Mouse (Mus musculus): ENCODE measurements around the gene Olfr39. TPM values are rescaled to one million over a fixed set of nuclear protein-coding genes. Genes with fewer than 3 reads are reported as not detected.
"Not testable (repeated sequence)": the region's sequence is repeated elsewhere in the genome, so short reads cannot be mapped to it uniquely, and the experiment has no call there.

Gene Olfr39
- total RNA-seq (2014; fragmentation: Nextera tagmentation) (not detected in 2 replicates), total RNA-seq (2017) (not detected in 2 replicates)

DNA sequence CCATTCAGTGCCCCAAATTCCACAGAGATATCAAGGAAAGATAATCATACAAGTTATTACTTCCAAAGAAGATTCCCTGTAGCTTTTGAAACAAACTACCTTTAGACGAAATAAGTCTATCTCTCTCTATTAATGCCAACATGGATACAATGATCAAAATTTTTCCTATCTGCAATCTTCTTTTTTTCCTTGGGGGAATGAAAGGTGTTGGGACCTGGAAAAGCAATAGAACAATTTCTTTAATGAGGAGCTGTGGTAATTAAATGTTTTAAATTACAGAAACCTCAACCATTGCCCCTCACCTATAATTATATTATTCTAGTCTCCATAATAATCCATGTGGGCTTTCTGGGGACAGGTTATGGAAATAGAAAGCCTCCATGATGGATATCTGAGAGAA, at the start of gene Olfr39:
Gene Olfr39 (plus strand): TSS at position 301 of the 400 bp plus-strand sequence.
- ATAC-seq (replicated peaks; ENCODE audit: low FRiP score, low TSS enrichment, poor library complexity, severe bottlenecking) = no peak

DNA sequence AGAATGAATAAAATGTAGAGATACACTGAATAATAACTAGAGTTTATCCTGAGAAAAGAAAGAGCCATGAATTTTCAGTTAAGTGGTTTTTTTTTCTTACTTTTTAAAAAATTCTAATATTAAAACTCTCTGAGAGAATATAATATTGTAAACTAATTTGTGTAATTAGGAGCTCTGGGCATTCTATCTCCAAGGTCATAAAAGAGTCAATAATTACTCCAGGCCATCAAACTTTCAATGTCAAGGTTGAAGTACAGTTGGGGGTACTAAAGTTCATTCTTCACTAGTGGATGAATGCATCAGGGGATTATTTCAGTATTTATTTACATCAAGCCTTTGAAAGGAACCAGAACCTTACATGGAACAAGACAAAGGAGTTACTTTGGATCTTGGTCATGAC, 45.3 kb upstream of the Olfr39 start, which contains the start of gene Olfr872:
Gene Olfr872 (plus strand): TSS at position 301 of the 400 bp plus-strand sequence.
- ATAC-seq (replicated peaks; ENCODE audit: low FRiP score, low TSS enrichment, poor library complexity, severe bottlenecking) = no peak

DNA sequence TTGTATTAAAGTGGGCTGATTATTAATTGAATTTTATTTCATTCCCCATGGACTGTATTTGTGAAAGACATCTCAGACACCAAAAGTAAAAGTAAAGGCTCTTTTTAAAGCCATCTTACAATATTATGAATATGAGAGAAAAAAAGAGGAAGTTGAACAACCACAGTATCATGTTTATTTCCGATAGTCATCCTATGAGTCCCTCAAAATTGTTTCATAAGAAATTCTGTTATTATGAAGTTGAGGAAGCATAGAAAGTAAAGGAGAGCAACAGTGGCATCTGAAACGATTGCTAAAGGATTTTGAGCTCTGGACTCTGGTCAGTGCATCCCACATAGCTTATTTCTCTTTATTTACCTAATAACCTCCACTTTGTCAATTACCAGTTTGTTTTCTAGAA, 44.8 kb upstream of the Olfr39 start:
- no peak for ATAC-seq (replicated peaks; ENCODE audit: low FRiP score, low TSS enrichment, poor library complexity, severe bottlenecking)

DNA sequence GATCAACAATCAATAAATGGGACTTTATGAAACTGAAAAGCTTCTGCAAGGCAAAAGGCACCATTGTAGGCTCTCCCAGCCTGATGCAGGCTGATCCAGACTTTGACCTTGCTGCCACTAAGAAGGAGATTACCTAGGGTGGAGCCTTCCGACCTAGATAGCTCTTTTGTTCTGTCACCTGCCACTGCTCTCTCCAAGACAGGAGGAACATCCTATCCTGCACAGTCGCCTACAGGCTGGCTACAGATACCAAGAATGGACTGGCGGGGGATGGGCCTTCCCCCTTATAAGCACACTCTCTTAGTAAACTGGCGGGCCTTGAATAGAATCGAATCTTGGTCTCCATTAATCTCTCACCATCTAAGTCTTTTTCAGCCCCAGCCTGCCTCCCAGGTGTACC, 13.4 kb downstream of the Olfr39 start:
- not testable (repeated sequence) for ATAC-seq (replicated peaks; ENCODE audit: low FRiP score, low TSS enrichment, poor library complexity, severe bottlenecking)

DNA sequence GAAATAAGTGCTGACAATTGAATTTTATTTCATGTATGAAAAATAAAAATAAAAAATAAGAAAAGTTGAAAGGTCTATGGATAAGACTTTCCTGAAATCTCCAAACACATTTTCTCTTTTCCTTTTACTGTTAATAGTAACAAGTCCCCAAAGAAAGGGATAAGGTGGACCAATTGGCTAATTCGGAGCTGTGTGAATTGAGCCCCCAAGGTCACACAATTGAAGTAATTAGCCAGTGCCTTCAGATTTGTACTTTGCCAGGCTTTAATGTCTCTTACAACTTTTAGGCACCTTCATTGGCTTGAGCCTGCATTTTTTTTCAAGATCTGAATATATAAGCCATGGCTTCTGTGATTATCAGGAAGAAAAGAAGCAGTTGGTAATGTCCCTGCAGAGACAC, 16.1 kb downstream of the Olfr39 start, which contains the start of gene Olfr873:
Gene Olfr873 (plus strand): TSS at position 301 of the 400 bp plus-strand sequence.
- no peak for ATAC-seq (replicated peaks; ENCODE audit: low FRiP score, low TSS enrichment, poor library complexity, severe bottlenecking)

DNA sequence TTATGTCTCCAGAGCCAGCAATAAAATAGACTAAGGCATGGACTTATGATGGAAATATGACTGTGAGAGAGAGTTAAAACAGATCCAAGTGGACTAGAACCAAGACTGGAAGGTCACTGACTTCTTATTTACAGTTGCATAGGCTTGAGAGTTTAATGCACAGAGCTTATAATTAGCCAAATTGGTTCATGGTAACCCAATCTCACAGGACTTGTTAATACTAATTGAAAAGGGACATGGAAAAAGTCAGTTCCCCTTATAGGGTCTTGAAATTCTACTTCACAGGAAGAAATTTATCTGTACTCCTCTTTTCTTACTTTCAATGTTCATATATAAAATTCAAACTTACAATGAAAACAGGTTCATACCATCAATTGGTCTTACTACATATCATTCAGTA, 53.8 kb downstream of the Olfr39 start, which contains the start of gene Olfr18:
Gene Olfr18 (minus strand): TSS at position 101 of the 400 bp plus-strand sequence.
- ATAC-seq (replicated peaks; ENCODE audit: low FRiP score, low TSS enrichment, poor library complexity, severe bottlenecking) = no peak

Other genes starting within 250 kb of the Olfr39 start
- gene Olfr867, start 224.8 kb upstream of the Olfr39 start, total RNA-seq (2014; fragmentation: Nextera tagmentation) = not detected in 2 replicates
- gene Olfr867, start 224.8 kb upstream of the Olfr39 start, total RNA-seq (2017) = not detected in 2 replicates
- gene Olfr868, start 183.7 kb upstream of the Olfr39 start, total RNA-seq (2014; fragmentation: Nextera tagmentation) = not detected in 2 replicates
- gene Olfr868, start 183.7 kb upstream of the Olfr39 start, total RNA-seq (2017) = not detected in 2 replicates
- not detected in 2 replicates for gene Olfr869, start 153.3 kb upstream of the Olfr39 start, total RNA-seq (2014; fragmentation: Nextera tagmentation)
- not detected in 2 replicates for gene Olfr869, start 153.3 kb upstream of the Olfr39 start, total RNA-seq (2017)
- not detected in 2 replicates for gene Olfr870, start 108.3 kb upstream of the Olfr39 start, total RNA-seq (2014; fragmentation: Nextera tagmentation)
- not detected in 2 replicates for gene Olfr870, start 108.3 kb upstream of the Olfr39 start, total RNA-seq (2017)
- gene Olfr871, start 70.1 kb upstream of the Olfr39 start, total RNA-seq (2014; fragmentation: Nextera tagmentation) = not detected in 2 replicates
- not detected in 2 replicates for gene Olfr871, start 70.1 kb upstream of the Olfr39 start, total RNA-seq (2017)
- not detected in 2 replicates for gene Olfr872, start 45.2 kb upstream of the Olfr39 start, total RNA-seq (2014; fragmentation: Nextera tagmentation)
- gene Olfr872, start 45.2 kb upstream of the Olfr39 start, total RNA-seq (2017) = not detected in 2 replicates
- gene Olfr873, start 16.2 kb downstream of the Olfr39 start, total RNA-seq (2014; fragmentation: Nextera tagmentation) = not detected in 2 replicates
- not detected in 2 replicates for gene Olfr873, start 16.2 kb downstream of the Olfr39 start, total RNA-seq (2017)
- not detected in 2 replicates for gene Olfr18, start 53.7 kb downstream of the Olfr39 start, total RNA-seq (2014; fragmentation: Nextera tagmentation)
- gene Olfr18, start 53.7 kb downstream of the Olfr39 start, total RNA-seq (2017) = not detected in 2 replicates
- 18.6 and 26.9 TPM in 2 replicates for gene Zfp560, start 102.8 kb downstream of the Olfr39 start, total RNA-seq (2014; fragmentation: Nextera tagmentation)
- 1.9 and 8.2 TPM in 2 replicates for gene Zfp560, start 102.8 kb downstream of the Olfr39 start, total RNA-seq (2017)
- gene Zfp26, start 177.8 kb downstream of the Olfr39 start, total RNA-seq (2014; fragmentation: Nextera tagmentation) = 27.8 and 32.3 TPM in 2 replicates
- gene Zfp26, start 177.8 kb downstream of the Olfr39 start, total RNA-seq (2017) = 22.3 and 35.1 TPM in 2 replicates
- 15.2 and 19.6 TPM in 2 replicates for gene Zfp426, start 210.4 kb downstream of the Olfr39 start, total RNA-seq (2014; fragmentation: Nextera tagmentation)
- gene Zfp426, start 210.4 kb downstream of the Olfr39 start, total RNA-seq (2017) = 15.0 and 22.3 TPM in 2 replicates
- gene Zfp266, start 239.1 kb downstream of the Olfr39 start, total RNA-seq (2014; fragmentation: Nextera tagmentation) = 48.4 and 54.9 TPM in 2 replicates
- gene Zfp266, start 239.1 kb downstream of the Olfr39 start, total RNA-seq (2017) = 46.8 and 47.2 TPM in 2 replicates

Data from megakaryocyte-erythroid progenitor cell, adult 5-6 weeks (primary cell).